In genomic region chr12:102602255-102603041, GRCm38 (mm10) we compare ENCODE assay signal across 14 mouse cellular contexts. TPM values are rescaled to one million over a fixed set of nuclear protein-coding genes. Genes with fewer than 3 reads are reported as not detected.
DNase-seq lines count a peak whose midpoint lies in the region; ATAC-seq lines count a peak whose summit lies in the region.
"Had no signal": no experiment of that assay in that cellular context is flagged by ENCODE, and none has a peak within 500 bp of the region (broad histone marks: within the 10 kb centered on the region; RNA-seq: fewer than 3 reads in every experiment).

No protein-coding gene starts in this region.

- H3K4me1 ChIP-seq in hindbrain, embryonic 16.5 days (ENCODE audit: control insufficient read depth, insufficient read depth, low read depth, low read length), result peaks cover 15% of the 10 kb centered on the region
- H3K4me1 ChIP-seq in hindbrain, embryonic 11.5 days (replicated peaks; ENCODE audit: control insufficient read depth, insufficient read depth, low read length), result peaks cover 3% of the 10 kb centered on the region; the same call in 1 of the 2 replicates
- H3K4me1 ChIP-seq in embryonic facial prominence, embryonic 13.5 days, result peaks cover 46% of the 10 kb centered on the region
- peaks cover 38% of the 10 kb centered on the region for H3K4me1 ChIP-seq in intestine, embryonic 16.5 days (ENCODE audit: control insufficient read depth, insufficient read depth, low read length)

- no peak overlapping the region for H3K4me2 ChIP-seq in hindbrain, embryonic 16.5 days (ENCODE audit: low read length)
- H3K4me2 ChIP-seq in hindbrain, embryonic 11.5 days (replicated peaks; ENCODE audit: low read depth, low read length), result no peak overlapping the region
- peak overlapping the region; percentile 27; the same call in 1 of the 2 replicates for H3K4me2 ChIP-seq in embryonic facial prominence, embryonic 13.5 days
- no peak overlapping the region for H3K4me2 ChIP-seq in intestine, embryonic 16.5 days (ENCODE audit: low read depth, low read length)
- H3K4me2 ChIP-seq: lung, embryonic 15.5 days had no signal

- no peak overlapping the region for H3K27ac ChIP-seq in hindbrain, embryonic 16.5 days (ENCODE audit: low read depth, low read length)
- H3K27ac ChIP-seq in hindbrain, embryonic 11.5 days (ENCODE audit: low read depth, low read length), result no peak overlapping the region
- peak overlapping the region; percentile 78 for H3K27ac ChIP-seq in embryonic facial prominence, embryonic 13.5 days
- H3K27ac ChIP-seq in intestine, embryonic 16.5 days (ENCODE audit: low read length), result peak overlapping the region; percentile 61; the same call in 1 of the 2 replicates
- H3K27ac ChIP-seq: lung, embryonic 15.5 days had no signal

- no peak for DNase-seq in hindbrain, embryonic 11.5 days (ENCODE audit: low spot score)
- DNase-seq in brain, adult 2 months (ENCODE audit: low read depth, low spot score), result peak; percentile 77
- DNase-seq in lung, postnatal 4 days, result no peak
- no peak for DNase-seq in thymus, adult 18-20 months
- DNase-seq: adrenal gland, adult 2 months; gastrocnemius, postnatal 36 days had no signal

- H3K36me3 ChIP-seq in hindbrain, embryonic 16.5 days (ENCODE audit: control insufficient read depth, insufficient read depth, low read length), result no peaks in the 10 kb centered on the region
- no peaks in the 10 kb centered on the region for H3K36me3 ChIP-seq in hindbrain, embryonic 11.5 days (ENCODE audit: control insufficient read depth, insufficient read depth, low read length)
- peaks cover 16% of the 10 kb centered on the region for H3K36me3 ChIP-seq in embryonic facial prominence, embryonic 13.5 days
- H3K36me3 ChIP-seq in intestine, embryonic 16.5 days (ENCODE audit: control insufficient read depth, insufficient read depth, low read length), result peaks cover 4% of the 10 kb centered on the region
- H3K36me3 ChIP-seq: lung, embryonic 15.5 days had no signal

- no peak overlapping the region for H3K4me3 ChIP-seq in hindbrain, embryonic 16.5 days (ENCODE audit: low read length)
- no peak overlapping the region for H3K4me3 ChIP-seq in hindbrain, embryonic 11.5 days (ENCODE audit: low read depth, low read length)
- H3K4me3 ChIP-seq in embryonic facial prominence, embryonic 13.5 days, result no peak overlapping the region
- H3K4me3 ChIP-seq in intestine, embryonic 16.5 days (ENCODE audit: low read length), result no peak overlapping the region
- H3K4me3 ChIP-seq: erythroblast, embryonic 14.5 days; lung, embryonic 15.5 days had no signal

- 0 out of 2 replicates have a peak overlapping the region, but pooled peaks have one; percentile 3 for H3K9ac ChIP-seq in hindbrain, embryonic 16.5 days (ENCODE audit: low read depth, low read length)
- H3K9ac ChIP-seq in hindbrain, embryonic 11.5 days (ENCODE audit: low read depth, low read length), result no peak overlapping the region
- peak overlapping the region; percentile 49 for H3K9ac ChIP-seq in embryonic facial prominence, embryonic 13.5 days
- peak overlapping the region; percentile 23; the same call in 1 of the 2 replicates for H3K9ac ChIP-seq in intestine, embryonic 16.5 days (ENCODE audit: low read depth, low read length)
- H3K9ac ChIP-seq: lung, embryonic 15.5 days had no signal

- H3K9me3 ChIP-seq in hindbrain, embryonic 16.5 days (ENCODE audit: control insufficient read depth, low read length), result no peaks in the 10 kb centered on the region
- no peaks in the 10 kb centered on the region for H3K9me3 ChIP-seq in hindbrain, embryonic 11.5 days (ENCODE audit: control insufficient read depth, low read length)
- peaks cover 5% of the 10 kb centered on the region; the same call in 1 of the 2 replicates for H3K9me3 ChIP-seq in embryonic facial prominence, embryonic 13.5 days
- H3K9me3 ChIP-seq in intestine, embryonic 16.5 days (ENCODE audit: control insufficient read depth, low read length), result peaks cover 6% of the 10 kb centered on the region; the same call in 1 of the 2 replicates
- H3K9me3 ChIP-seq: lung, embryonic 15.5 days had no signal

- 75% methylated on average over 9 of the region's 9 CpGs for WGBS in hindbrain, embryonic 16.5 days
- 84% methylated on average over 9 of the region's 9 CpGs for WGBS in hindbrain, embryonic 11.5 days
- WGBS in embryonic facial prominence, embryonic 13.5 days, result 61% methylated on average over 9 of the region's 9 CpGs
- WGBS in intestine, embryonic 16.5 days, result 61% methylated on average over 9 of the region's 9 CpGs

- no peak for ATAC-seq in hindbrain, embryonic 16.5 days
- no peak for ATAC-seq in hindbrain, embryonic 11.5 days (ENCODE audit: low FRiP score)
- ATAC-seq in embryonic facial prominence, embryonic 13.5 days (ENCODE audit: insufficient number of reproducible peaks, insufficient read depth, low FRiP score, low TSS enrichment, low read depth), result peak; percentile 32; the same call in 1 of the 2 replicates
- no peak for ATAC-seq in intestine, embryonic 16.5 days
- no peak for ATAC-seq in monocyte, adult 5-6 weeks (replicated peaks; ENCODE audit: insufficient number of reproducible peaks, low FRiP score, low TSS enrichment, poor library complexity, severe bottlenecking)
- ATAC-seq: Patski had no signal

- H3K27me3 ChIP-seq in hindbrain, embryonic 16.5 days (replicated peaks; ENCODE audit: control insufficient read depth, insufficient read depth, low read length), result no peaks in the 10 kb centered on the region
- no peaks in the 10 kb centered on the region for H3K27me3 ChIP-seq in hindbrain, embryonic 11.5 days (ENCODE audit: control insufficient read depth, insufficient read depth, low read length)
- H3K27me3 ChIP-seq in embryonic facial prominence, embryonic 13.5 days, result no peaks in the 10 kb centered on the region
- no peaks in the 10 kb centered on the region for H3K27me3 ChIP-seq in intestine, embryonic 16.5 days (replicated peaks; ENCODE audit: control insufficient read depth, insufficient read depth, low read length)
- H3K27me3 ChIP-seq: lung, embryonic 15.5 days; Patski had no signal

RNA-seq across cellular contexts. Expression of gene Chga, which starts 47.7 kb away (rescaled TPM):
- 198 and 224 TPM in 2 replicates for polyA plus RNA-seq in hindbrain, embryonic 16.5 days (2015; fragmentation: Nextera tagmentation; extraction: Ambion mirVana)
- polyA plus RNA-seq in hindbrain, embryonic 11.5 days (2014; fragmentation: Nextera tagmentation; extraction: Ambion mirVana), result 24.8 and 27.1 TPM in 2 replicates
- polyA plus RNA-seq in embryonic facial prominence, embryonic 13.5 days (2015; fragmentation: Nextera tagmentation; extraction: Ambion mirVana), result 3.4 and 4.3 TPM in 2 replicates
- 26.1 and 28.0 TPM in 2 replicates for polyA plus RNA-seq in intestine, embryonic 16.5 days (2015; fragmentation: Nextera tagmentation; extraction: Ambion mirVana)
- total RNA-seq in monocyte, adult 5-6 weeks (2017), result not detected in 3 replicates
- total RNA-seq: gastrocnemius, postnatal 36 days; megakaryocyte-erythroid progenitor cell, adult 5-6 weeks had no signal

Comparison
In these comparisons a context has a peak if more than half of its experiments do, and no peak if none do; other contexts are left out.
1. H3K27ac ChIP-seq: peak in embryonic facial prominence, embryonic 13.5 days (single experiment) and intestine, embryonic 16.5 days (single experiment); none in hindbrain, embryonic 16.5 days (single experiment) and hindbrain, embryonic 11.5 days (single experiment).